Comparison of ENCODE assay signal across 9 mouse cellular contexts in the genomic region with DNA sequence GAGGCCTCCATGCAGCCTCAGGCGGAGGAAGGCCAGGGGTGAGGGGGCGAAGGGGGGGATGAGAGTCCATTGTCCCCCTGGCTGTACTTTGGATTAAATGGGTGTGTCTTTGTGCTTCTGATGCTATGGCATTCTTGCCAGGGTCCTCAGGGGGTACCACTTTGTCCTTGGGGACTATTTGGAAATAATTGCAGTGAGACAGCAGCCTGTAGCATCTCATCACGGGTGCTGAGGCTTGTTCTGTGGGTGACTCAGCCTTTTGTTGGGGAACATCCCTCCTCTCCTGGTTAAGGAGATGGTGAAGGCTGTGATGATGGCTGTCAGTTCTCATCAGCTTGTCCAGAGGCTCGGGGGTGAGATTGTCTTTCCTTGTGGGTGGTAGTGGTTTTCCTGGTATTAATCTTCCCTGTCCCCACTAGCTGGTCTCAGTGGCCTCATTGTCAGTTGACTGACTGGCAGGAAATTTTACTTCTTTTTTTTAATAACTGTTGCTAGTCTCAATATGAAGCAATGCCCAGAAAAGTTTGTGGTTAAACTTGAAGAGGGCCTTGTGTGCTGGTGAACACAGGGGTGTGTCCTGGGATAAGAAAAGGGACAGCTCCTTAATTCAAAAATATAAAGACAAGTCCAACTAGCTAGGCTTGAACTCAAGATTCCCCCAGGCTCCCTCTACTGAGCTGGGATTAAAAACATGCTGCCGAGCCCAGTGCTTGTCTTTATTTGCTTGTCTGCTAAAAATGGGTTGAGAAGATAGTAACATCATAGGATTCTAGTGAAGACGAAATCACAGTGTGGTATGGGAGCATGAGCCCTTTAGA. TPM values are rescaled to one million over a fixed set of nuclear protein-coding genes. Genes with fewer than 3 reads are reported as not detected.
DNase-seq lines count a peak whose midpoint lies in the region; ATAC-seq and TF ChIP-seq lines count a peak whose summit lies in the region.
"Had no signal": no experiment of that assay in that cellular context is flagged by ENCODE, and none has a peak within 500 bp of the region (broad histone marks: within the 10 kb centered on the region; RNA-seq: fewer than 3 reads in every experiment).

No protein-coding gene starts in this region.

- H3K4me3 ChIP-seq in heart, embryonic 13.5 days = peak overlapping the region; percentile 97
- peak overlapping the region; percentile 80 to 85 for H3K4me3 ChIP-seq in MEL (ENCODE audit: control insufficient read depth in 1 of 2, insufficient read depth in 1 of 2, low read depth in 2 of 2, low read length in 2 of 2)
- H3K4me3 ChIP-seq in hindbrain, embryonic 11.5 days (ENCODE audit: low read depth, low read length) = peak overlapping the region; percentile 86
- peak overlapping the region; percentile 70 for H3K4me3 ChIP-seq in midbrain, embryonic 11.5 days (ENCODE audit: low read depth, low read length)

- no peak for TF ChIP-seq POLR2A in MEL (IDR thresholded peaks at IDR 0.05; ENCODE audit: control insufficient read depth in 1 of 2, insufficient read depth in 1 of 2, low read depth in 1 of 2, low read length in 2 of 2, poor library complexity in 1 of 2)

- H3K36me3 ChIP-seq in heart, embryonic 13.5 days = peaks cover 47% of the 10 kb centered on the region
- H3K36me3 ChIP-seq in MEL (ENCODE audit: control insufficient read depth in 1 of 2, insufficient read depth in 2 of 2, low read length in 2 of 2) = peaks cover 26 to 27% of the 10 kb centered on the region in 2 experiments
- peaks cover 7% of the 10 kb centered on the region; the same call in 1 of the 2 replicates for H3K36me3 ChIP-seq in hindbrain, embryonic 11.5 days (ENCODE audit: control insufficient read depth, insufficient read depth, low read length)
- H3K36me3 ChIP-seq in midbrain, embryonic 11.5 days (ENCODE audit: control insufficient read depth, insufficient read depth, low read length) = peaks cover 13% of the 10 kb centered on the region; the same call in 1 of the 2 replicates

- H3K4me2 ChIP-seq in heart, embryonic 13.5 days = peak overlapping the region; percentile 90
- peak overlapping the region; percentile 92 for H3K4me2 ChIP-seq in hindbrain, embryonic 11.5 days (replicated peaks; ENCODE audit: low read depth, low read length)
- H3K4me2 ChIP-seq in midbrain, embryonic 11.5 days = peak overlapping the region; percentile 71

- peaks cover 27% of the 10 kb centered on the region for H3K4me1 ChIP-seq in heart, embryonic 13.5 days
- H3K4me1 ChIP-seq in MEL (ENCODE audit: control insufficient read depth in 1 of 2, insufficient read depth in 2 of 2, low read length in 2 of 2) = peaks cover 9 to 16% of the 10 kb centered on the region in 2 experiments
- peaks cover 11% of the 10 kb centered on the region for H3K4me1 ChIP-seq in hindbrain, embryonic 11.5 days (replicated peaks; ENCODE audit: control insufficient read depth, insufficient read depth, low read length)
- H3K4me1 ChIP-seq in midbrain, embryonic 11.5 days (ENCODE audit: control insufficient read depth, insufficient read depth, low read length) = peaks cover 15% of the 10 kb centered on the region

- intact Hi-C loops in heart, postnatal 25 days (cut with DNase I) = no loop called here

- no peak for TF ChIP-seq CTCF in MEL (IDR thresholded peaks at IDR 0.05 in 2 of 3, conservative IDR thresholded peaks at IDR 0.05 in 1 of 3; ENCODE audit: control insufficient read depth in 1 of 3, insufficient read depth in 1 of 3, low read depth in 2 of 3, low read length in 3 of 3, poor library complexity in 1 of 3, severe bottlenecking in 1 of 3)

- ATAC-seq in heart, embryonic 13.5 days (ENCODE audit: extremely low read depth, insufficient number of reproducible peaks, low FRiP score, low TSS enrichment) = no peak
- no peak for ATAC-seq in hindbrain, embryonic 11.5 days (ENCODE audit: low FRiP score)
- ATAC-seq in midbrain, embryonic 11.5 days (ENCODE audit: low FRiP score) = no peak
- ATAC-seq: Patski had no signal

- no peaks in the 10 kb centered on the region for H3K9me3 ChIP-seq in heart, embryonic 13.5 days
- no peaks in the 10 kb centered on the region for H3K9me3 ChIP-seq in MEL (replicated peaks; ENCODE audit: insufficient read depth, low read length)
- no peaks in the 10 kb centered on the region for H3K9me3 ChIP-seq in hindbrain, embryonic 11.5 days (ENCODE audit: control insufficient read depth, low read length)
- no peaks in the 10 kb centered on the region for H3K9me3 ChIP-seq in midbrain, embryonic 11.5 days (ENCODE audit: control insufficient read depth, low read length)

- WGBS in heart, embryonic 13.5 days = 36% methylated on average over 6 of the region's 6 CpGs
- WGBS in hindbrain, embryonic 11.5 days = 34% methylated on average over 6 of the region's 6 CpGs
- WGBS in midbrain, embryonic 11.5 days = 35% methylated on average over 6 of the region's 6 CpGs

- peak overlapping the region; percentile 100 for H3K9ac ChIP-seq in heart, embryonic 13.5 days
- peak overlapping the region; percentile 81 for H3K9ac ChIP-seq in MEL (ENCODE audit: control insufficient read depth, low read depth, low read length, poor library complexity, severe bottlenecking)
- H3K9ac ChIP-seq in hindbrain, embryonic 11.5 days (ENCODE audit: low read depth, low read length) = peak overlapping the region; percentile 83
- H3K9ac ChIP-seq in midbrain, embryonic 11.5 days (ENCODE audit: low read length) = peak overlapping the region; percentile 47

- peaks cover 33% of the 10 kb centered on the region for H3K79me2 ChIP-seq in MEL (ENCODE audit: control insufficient read depth, insufficient read depth, low read length, poor library complexity)

- TF ChIP-seq RAD21 in MEL (IDR thresholded peaks at IDR 0.05; ENCODE audit: low read depth, low read length) = no peak

- H3K27me3 ChIP-seq in heart, embryonic 13.5 days (replicated peaks) = no peaks in the 10 kb centered on the region
- H3K27me3 ChIP-seq in MEL (ENCODE audit: control insufficient read depth in 1 of 2, insufficient read depth in 2 of 2, low read length in 2 of 2) = no peaks in the 10 kb centered on the region
- H3K27me3 ChIP-seq in hindbrain, embryonic 11.5 days (ENCODE audit: control insufficient read depth, insufficient read depth, low read length) = no peaks in the 10 kb centered on the region
- H3K27me3 ChIP-seq in midbrain, embryonic 11.5 days (ENCODE audit: control insufficient read depth, insufficient read depth, low read length) = no peaks in the 10 kb centered on the region
- H3K27me3 ChIP-seq: Patski had no signal

- peak overlapping the region; percentile 97 for H3K27ac ChIP-seq in heart, embryonic 13.5 days (replicated peaks)
- peak overlapping the region; percentile 12; the same call in 1 of the 2 replicates for H3K27ac ChIP-seq in MEL (ENCODE audit: control insufficient read depth, low read depth, low read length)
- H3K27ac ChIP-seq in hindbrain, embryonic 11.5 days (ENCODE audit: low read depth, low read length) = no peak overlapping the region
- no peak overlapping the region for H3K27ac ChIP-seq in midbrain, embryonic 11.5 days (ENCODE audit: low read depth, low read length)

- no peak for DNase-seq in heart, postnatal 25 days (ENCODE audit: low spot score)
- peak; percentile 59 for DNase-seq in MEL (ENCODE audit: low read depth, low spot score)
- no peak for DNase-seq in hindbrain, embryonic 11.5 days (ENCODE audit: low spot score)
- peak; percentile 77 for DNase-seq in midbrain, embryonic 11.5 days (ENCODE audit: low spot score, missing footprints)
- no peak for DNase-seq in urinary bladder, postnatal 25 days (ENCODE audit: low spot score)
- DNase-seq in gastrocnemius, postnatal 10 days = no peak
- DNase-seq in kidney, postnatal 14 days = no peak

- peak; percentile 40 to 62; a peak in 2 of 4 replicates for TF ChIP-seq EP300 in MEL (IDR thresholded peaks at IDR 0.05; ENCODE audit: low read depth in 1 of 2, low read length in 2 of 2)

RNA-seq across cellular contexts. Expression of gene Pgam1, which starts 2.3 kb away (rescaled TPM):
- polyA plus RNA-seq in heart, embryonic 13.5 days (2015; fragmentation: Nextera tagmentation; extraction: Ambion mirVana) = 780 and 862 TPM in 2 replicates
- 100 to 1,000 TPM in 1 of 2 experiments, 10 to 100 TPM in 1; 98.5 to 103 TPM for total RNA-seq in heart, postnatal 25 days (2021)
- total RNA-seq in MEL (2012; rRNA removed) = 267 and 714 TPM in 2 replicates
- 100 to 1,000 TPM; 220 to 756 TPM for polyA plus RNA-seq in MEL (2012; ENCODE audit: insufficient read depth in 1 of 2, insufficient read length in 2 of 2, low read depth in 1 of 2, low replicate concordance in 2 of 2, missing spikeins in 1 of 2)
- 767 and 789 TPM in 2 replicates for polyA plus RNA-seq in hindbrain, embryonic 11.5 days (2014; fragmentation: Nextera tagmentation; extraction: Ambion mirVana)
- 730 and 785 TPM in 2 replicates for polyA plus RNA-seq in midbrain, embryonic 11.5 days (2014; fragmentation: Nextera tagmentation; extraction: Ambion mirVana)
- total RNA-seq in gastrocnemius, postnatal 10 days (2021) = 10 to 100 TPM; 31.3 to 34.2 TPM

RNA-seq across cellular contexts. Expression of gene Rrp12, which starts 18.0 kb away (rescaled TPM):
- polyA plus RNA-seq in heart, embryonic 13.5 days (2015; fragmentation: Nextera tagmentation; extraction: Ambion mirVana) = 10.4 and 11.8 TPM in 2 replicates
- 10 to 100 TPM; 14.1 to 15.5 TPM for total RNA-seq in heart, postnatal 25 days (2021)
- 93.8 and 106 TPM in 2 replicates for total RNA-seq in MEL (2012; rRNA removed)
- polyA plus RNA-seq in MEL (2012; ENCODE audit: insufficient read depth in 1 of 2, insufficient read length in 2 of 2, low read depth in 1 of 2, low replicate concordance in 2 of 2, missing spikeins in 1 of 2) = 100 to 1,000 TPM in 1 of 2 experiments, 10 to 100 TPM in 1; 44.5 to 134 TPM
- polyA plus RNA-seq in hindbrain, embryonic 11.5 days (2014; fragmentation: Nextera tagmentation; extraction: Ambion mirVana) = 11.5 and 13.8 TPM in 2 replicates
- 13.2 and 14.7 TPM in 2 replicates for polyA plus RNA-seq in midbrain, embryonic 11.5 days (2014; fragmentation: Nextera tagmentation; extraction: Ambion mirVana)
- 10 to 100 TPM; 27.6 to 28.4 TPM for total RNA-seq in gastrocnemius, postnatal 10 days (2021)

RNA-seq across cellular contexts. Expression of gene Exosc1, which starts 19.2 kb away (rescaled TPM):
- polyA plus RNA-seq in heart, embryonic 13.5 days (2015; fragmentation: Nextera tagmentation; extraction: Ambion mirVana) = 46.5 and 47.1 TPM in 2 replicates
- 10 to 100 TPM; 10.8 to 12.4 TPM for total RNA-seq in heart, postnatal 25 days (2021)
- total RNA-seq in MEL (2012; rRNA removed) = 101 and 118 TPM in 2 replicates
- 100 to 1,000 TPM; 162 to 390 TPM for polyA plus RNA-seq in MEL (2012; ENCODE audit: insufficient read depth in 1 of 2, insufficient read length in 2 of 2, low read depth in 1 of 2, low replicate concordance in 2 of 2, missing spikeins in 1 of 2)
- 77.2 and 83.2 TPM in 2 replicates for polyA plus RNA-seq in hindbrain, embryonic 11.5 days (2014; fragmentation: Nextera tagmentation; extraction: Ambion mirVana)
- polyA plus RNA-seq in midbrain, embryonic 11.5 days (2014; fragmentation: Nextera tagmentation; extraction: Ambion mirVana) = 75.0 and 82.1 TPM in 2 replicates
- 10 to 100 TPM; 18.2 to 20.1 TPM for total RNA-seq in gastrocnemius, postnatal 10 days (2021)

RNA-seq across cellular contexts. Expression of gene Zdhhc16, which starts 19.3 kb away (rescaled TPM):
- polyA plus RNA-seq in heart, embryonic 13.5 days (2015; fragmentation: Nextera tagmentation; extraction: Ambion mirVana) = 55.3 and 57.5 TPM in 2 replicates
- 10 to 100 TPM; 17.1 to 17.6 TPM for total RNA-seq in heart, postnatal 25 days (2021)
- 95.2 and 99.2 TPM in 2 replicates for total RNA-seq in MEL (2012; rRNA removed)
- 100 to 1,000 TPM in 1 of 2 experiments, not detected in 1; 128 TPM for polyA plus RNA-seq in MEL (2012; ENCODE audit: insufficient read depth in 1 of 2, insufficient read length in 2 of 2, low read depth in 1 of 2, low replicate concordance in 2 of 2, missing spikeins in 1 of 2)
- 59.0 and 59.1 TPM in 2 replicates for polyA plus RNA-seq in hindbrain, embryonic 11.5 days (2014; fragmentation: Nextera tagmentation; extraction: Ambion mirVana)
- 64.0 and 64.7 TPM in 2 replicates for polyA plus RNA-seq in midbrain, embryonic 11.5 days (2014; fragmentation: Nextera tagmentation; extraction: Ambion mirVana)
- 10 to 100 TPM; 22.7 to 31.3 TPM for total RNA-seq in gastrocnemius, postnatal 10 days (2021)

Comparison
In these comparisons a context has a peak if more than half of its experiments do, and no peak if none do; other contexts are left out.
1. H3K27ac ChIP-seq: peak in heart, embryonic 13.5 days (single experiment) and MEL (single experiment); none in hindbrain, embryonic 11.5 days (single experiment) and midbrain, embryonic 11.5 days (single experiment).
2. H3K9ac ChIP-seq: peak in every context shown above with its lines; median percentile 100 in heart, embryonic 13.5 days; 83 in hindbrain, embryonic 11.5 days; 81 in MEL; 47 in midbrain, embryonic 11.5 days.
3. DNase-seq: peak in MEL (single experiment) and midbrain, embryonic 11.5 days (single experiment); none in heart, postnatal 25 days (single experiment), hindbrain, embryonic 11.5 days (single experiment), urinary bladder, postnatal 25 days (single experiment), gastrocnemius, postnatal 10 days (single experiment) and kidney, postnatal 14 days (single experiment).
4. Peak in every context shown above with its lines, with median percentiles within 50 percentile points of each other: H3K4me2 ChIP-seq and H3K4me3 ChIP-seq.